Mouse (Mus musculus): ENCODE results near the gene Hoxc8.

The Hoxc8 gene

GRCm38 (mm10) chr15:103010112-103010846, 19.9 kb downstream of the Hoxc8 start:
- no peak for DNase-seq

DNA sequence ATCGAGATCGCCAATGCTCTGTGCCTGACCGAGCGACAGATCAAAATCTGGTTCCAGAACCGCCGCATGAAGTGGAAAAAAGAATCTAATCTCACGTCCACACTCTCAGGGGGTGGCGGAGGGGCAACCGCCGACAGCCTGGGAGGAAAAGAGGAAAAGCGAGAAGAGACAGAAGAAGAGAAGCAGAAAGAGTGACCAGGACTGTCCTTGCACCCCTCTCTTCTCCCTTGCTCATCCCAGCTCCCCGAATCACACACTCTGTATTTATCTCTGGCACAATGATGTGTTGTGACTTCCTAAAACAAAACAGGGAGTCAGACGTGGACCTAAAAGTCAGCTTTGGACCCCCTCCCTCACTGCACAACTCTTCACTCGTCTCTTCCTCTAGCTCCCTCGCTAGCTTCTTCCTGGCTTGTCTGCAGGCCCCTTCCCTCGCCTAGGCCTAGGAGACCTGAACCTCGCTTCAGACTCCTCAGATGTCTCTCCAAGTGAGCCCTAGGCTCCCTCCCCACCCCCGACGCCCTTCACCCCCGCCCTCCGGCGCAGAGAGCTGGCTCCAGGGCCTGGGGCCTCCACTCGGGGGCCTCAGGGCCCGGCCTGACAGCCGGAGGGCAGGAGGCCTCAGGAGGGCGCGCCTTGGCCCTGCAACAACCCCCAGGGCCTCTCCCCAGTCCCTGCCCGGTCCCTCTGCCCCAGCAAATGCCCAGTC, 20.6 kb downstream of the Hoxc8 start:
- no peak for DNase-seq

DNA sequence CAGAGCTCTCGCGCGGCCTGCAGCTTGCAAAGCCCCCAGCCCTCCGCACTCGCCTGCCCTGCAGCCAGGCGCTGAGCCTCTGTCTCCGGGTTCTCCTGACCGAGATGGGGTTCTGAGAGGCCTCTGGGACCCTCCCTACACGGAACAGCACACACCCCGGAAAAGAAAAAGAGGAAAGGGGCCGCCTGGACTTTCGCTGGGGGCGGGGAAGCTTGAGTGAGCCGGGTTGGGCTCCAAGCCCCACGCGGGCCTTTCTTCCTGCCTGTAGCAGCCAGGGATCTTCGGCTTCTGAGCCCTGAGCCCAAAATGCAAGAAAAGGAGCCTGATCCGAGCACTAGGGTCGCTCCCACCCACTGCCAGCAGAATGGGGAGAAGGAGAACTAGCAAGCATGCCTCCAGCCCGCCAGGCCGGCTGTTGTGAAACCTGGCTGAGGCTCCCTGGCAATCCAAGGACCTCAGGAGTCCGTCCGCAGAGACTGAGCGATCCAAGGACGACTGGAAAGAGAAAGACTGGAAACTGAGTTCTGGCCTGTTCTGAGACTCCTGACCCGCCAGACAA, 21.6 kb downstream of the Hoxc8 start:
- no peak for DNase-seq

- no peak for DNase-seq
Measured at GRCm38 (mm10) chr15:103013238-103013984, 23.0 kb downstream of the Hoxc8 start.

GRCm38 (mm10) chr15:103014166-103015008, 24.0 kb downstream of the Hoxc8 start:
- no peak for DNase-seq

- DNase-seq: no peak
Measured at GRCm38 (mm10) chr15:103015009-103015399, 24.6 kb downstream of the Hoxc8 start.

DNA sequence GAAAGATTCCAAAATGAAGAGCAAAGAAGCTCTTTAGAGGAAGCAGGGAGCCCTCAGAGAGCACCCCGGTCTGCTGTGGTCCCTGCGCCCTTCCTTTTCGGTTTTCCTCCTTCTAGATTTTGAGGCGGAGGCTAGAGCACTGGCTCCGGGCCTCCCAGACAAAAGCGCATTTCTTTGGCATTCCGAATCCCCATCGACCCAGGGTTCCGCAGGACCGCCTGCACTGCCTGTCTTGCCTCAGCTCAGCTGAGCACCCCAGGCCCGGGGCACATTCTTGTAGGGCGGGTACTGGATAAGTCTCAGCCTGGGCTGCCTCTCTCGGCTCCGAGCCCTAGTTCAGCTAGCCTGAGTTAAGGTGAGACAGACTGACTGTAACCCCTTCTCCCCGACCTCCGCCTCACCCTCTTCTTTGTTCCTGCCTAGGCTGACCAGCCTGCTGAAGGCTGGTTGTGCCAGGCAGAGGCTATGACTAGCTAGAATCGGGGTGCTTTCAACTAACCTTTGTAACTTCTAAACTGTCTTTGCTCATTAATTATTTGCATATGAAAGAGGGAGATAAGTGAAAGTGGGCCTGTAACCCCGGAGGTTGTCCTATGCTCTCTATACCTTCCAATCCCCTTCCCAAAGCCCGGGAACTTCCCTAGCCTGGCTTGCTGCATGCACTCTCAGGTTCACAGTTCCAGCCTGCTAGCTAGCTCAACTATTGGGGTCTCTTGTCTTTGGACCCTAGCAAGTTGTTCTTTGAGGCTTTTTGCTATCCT, 25.2 kb downstream of the Hoxc8 start:
- DNase-seq: no peak

DNA sequence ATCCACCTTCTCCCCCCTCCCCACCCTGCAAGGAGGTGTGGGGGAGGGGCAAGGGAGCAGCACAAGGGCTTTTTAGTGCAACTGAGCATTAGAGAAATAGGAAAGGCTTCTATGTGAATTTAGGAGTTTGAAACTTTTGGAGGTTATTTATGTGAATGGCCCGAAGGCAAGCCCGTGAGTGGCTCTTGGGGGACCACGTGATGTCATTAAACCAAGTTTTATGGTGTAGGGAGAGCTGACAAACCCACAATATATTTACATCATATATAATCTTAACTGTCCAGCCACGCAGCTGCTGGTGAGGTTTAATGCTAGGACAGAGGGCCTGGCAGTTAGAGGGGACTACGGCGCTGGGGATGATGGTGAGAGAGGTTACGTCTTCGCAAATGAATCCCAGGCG, 28.2 kb downstream of the Hoxc8 start, which contains the start of gene Hoxc4:
Hoxc4 (plus strand) TSS at position 299 of the 400 bp plus-strand sequence.
- DNase-seq: no peak

DNA sequence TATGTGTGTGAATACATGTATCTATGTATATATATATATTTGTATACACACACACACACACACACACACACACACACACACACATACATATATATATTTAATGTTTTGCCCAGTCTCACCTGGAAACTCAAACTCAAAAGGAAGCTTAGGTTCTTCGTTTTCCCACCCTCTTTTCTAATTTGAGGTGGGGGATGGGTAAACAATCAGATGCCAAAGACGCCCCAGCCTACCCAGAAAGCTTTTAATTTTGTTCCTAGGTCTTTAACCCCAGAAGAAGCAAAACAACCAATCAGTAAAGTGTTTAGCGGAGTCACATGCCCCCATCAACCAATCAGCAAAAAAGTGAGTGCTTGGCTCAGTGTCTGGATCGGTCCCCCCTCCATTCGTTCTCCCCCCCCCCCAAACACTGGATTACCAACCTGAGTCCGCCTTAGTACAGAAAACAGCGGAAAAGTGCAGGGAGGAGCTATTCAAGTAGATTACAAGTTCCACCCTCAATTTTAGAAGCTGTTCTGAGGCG, 30.6 kb downstream of the Hoxc8 start:
- no peak for DNase-seq

- DNase-seq: no peak
Measured at GRCm38 (mm10) chr15:103021544-103021943, 31.1 kb downstream of the Hoxc8 start.

GRCm38 (mm10) chr15:103024131-103024530, 33.7 kb downstream of the Hoxc8 start:
- DNase-seq: no peak

- no peak for DNase-seq
Measured at GRCm38 (mm10) chr15:103027266-103028235, 37.1 kb downstream of the Hoxc8 start.

DNA sequence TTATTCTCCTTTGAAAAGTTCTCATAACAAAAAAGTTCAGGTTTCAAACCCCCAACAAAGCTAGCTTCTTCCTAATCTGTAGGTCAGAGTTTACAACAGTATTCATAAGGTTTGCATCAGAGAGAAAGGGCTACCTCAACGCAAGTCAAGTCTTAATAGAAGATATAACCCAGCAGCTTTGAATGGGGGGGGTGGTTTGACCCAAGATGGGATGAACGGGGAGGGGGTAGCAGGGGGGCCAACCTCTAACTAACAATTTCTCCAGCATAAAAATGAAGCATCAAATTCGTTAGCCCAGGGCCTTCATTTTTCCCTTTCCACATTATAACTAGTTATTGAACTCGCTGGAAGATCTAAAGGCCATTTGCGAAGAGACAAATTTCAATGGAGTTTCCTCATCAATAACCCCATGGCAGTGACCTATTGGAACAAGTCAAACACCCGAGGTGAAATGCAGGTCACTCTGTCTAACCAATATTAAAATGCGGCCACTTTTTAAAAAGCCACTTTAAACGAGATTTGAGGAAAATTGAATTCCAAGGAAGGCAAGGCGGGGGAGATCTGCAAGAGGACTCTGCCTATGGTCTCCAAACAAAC, 38.6 kb downstream of the Hoxc8 start:
- DNase-seq: no peak

DNA sequence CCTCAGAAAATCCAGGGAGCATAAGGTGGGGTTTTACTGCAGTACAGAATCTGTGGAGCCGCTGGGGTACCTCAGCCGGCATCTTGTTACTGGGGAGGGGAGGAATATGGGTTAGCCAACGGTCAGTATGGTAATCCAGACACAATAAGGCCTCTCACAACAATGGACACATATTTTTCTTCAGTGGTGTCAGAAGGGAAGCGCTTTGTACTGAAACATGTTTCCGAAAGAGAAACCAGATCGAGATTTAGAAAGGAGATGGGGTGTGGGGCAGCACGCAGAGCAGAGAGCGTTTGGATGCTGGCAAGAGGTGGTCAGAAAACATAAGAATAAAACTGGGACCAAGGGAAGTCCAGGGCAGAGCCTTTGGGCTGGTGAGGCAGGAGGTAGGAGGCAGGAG, 39.7 kb downstream of the Hoxc8 start:
- no peak for DNase-seq

- no peak for DNase-seq
Measured at GRCm38 (mm10) chr15:103032167-103032566, 41.8 kb downstream of the Hoxc8 start.

DNA sequence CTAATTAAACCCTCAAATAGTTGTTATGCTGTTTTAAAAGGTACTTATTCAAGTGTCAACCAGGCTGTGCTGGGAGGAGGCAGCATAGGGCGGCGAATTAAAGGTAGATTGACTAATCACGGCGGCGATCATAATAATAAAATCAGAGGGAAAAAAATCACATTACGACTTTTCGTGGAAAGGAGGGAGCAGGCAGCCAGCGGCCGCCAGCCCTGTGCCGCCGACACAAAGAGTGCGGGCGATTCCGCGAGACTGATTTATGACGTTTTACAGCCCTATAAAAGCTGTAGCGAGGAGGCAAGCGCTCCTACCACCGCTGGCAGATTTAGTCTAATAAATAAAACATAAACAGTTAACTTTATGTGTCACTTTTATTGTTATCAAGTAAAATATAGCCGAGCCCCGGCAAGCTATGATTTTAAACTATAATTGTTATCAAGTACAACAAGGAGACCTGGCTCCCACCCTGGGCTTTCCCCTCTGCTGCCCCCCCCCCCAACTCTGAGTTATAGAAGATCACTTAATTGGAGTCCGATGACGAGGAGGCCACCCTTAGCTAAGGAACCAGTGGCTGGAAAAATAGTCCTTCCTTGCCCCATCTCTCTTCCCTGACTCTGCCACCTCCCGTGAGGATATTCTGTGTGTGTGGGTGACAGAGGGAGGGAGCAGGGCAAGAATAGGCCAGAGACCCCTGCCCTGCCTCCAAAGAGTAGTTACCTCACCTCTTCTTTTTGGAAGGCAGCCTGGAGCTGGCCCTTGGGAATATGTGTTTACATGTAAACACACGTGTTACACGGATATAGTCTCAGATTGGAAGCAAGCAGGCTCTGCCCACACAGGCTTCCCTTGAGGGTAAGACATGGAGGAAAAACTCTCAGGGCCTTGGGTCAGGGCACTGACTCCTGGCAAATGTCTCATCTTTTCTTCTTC, 42.5 kb downstream of the Hoxc8 start:
- no peak for DNase-seq

DNA sequence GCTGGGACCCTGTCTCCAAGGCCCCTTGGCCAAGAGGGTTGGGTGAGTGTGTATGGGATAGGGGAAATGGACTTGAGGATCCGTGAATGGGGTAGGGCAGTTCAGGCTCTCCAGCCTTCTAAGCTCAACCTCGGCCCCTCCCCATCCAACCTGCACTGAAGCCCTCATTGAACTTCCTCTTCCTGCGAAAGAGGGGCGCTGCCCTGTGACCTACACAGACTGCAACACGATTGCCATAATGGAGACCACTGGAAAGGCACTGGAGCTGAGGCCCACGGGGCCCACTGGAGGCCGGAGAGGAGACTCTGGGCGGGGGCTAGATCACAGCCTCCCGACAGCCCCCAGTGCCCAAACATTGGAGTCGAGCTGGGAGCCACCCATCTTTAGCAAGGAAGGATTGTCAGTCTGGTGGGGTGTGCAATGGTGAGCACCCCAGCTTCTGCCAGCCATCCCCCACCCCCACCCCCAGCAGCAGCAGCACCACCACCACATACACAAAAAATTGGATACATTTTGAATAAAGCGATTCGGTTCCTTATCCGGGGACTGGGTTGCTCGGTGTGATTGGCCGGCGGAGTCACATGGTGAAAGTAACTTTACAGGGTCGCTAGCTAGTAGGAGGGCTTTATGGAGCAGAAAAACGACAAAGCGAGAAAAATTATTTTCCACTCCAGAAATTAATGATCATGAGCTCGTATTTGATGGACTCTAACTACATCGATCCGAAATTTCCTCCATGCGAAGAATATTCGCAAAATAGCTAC, 43.8 kb downstream of the Hoxc8 start:
- DNase-seq: no peak

Measured in cerebellum, adult 11 months (tissue).